Mouse (Mus musculus) hindbrain, embryonic 13.5 days (tissue): ENCODE measurements at regions not wholly inside any gene's neighbourhood (a gene's known extent, or its start where the extent isn't known, plus 50 kb on each side); places are given as distances from the start of the nearest gene placed in this dataset.
A peak's percentile ranks its signal among the peaks of the same experiment; 100 is the strongest.

Experiments
- ATAC-seq: fragments of 200-750 bp; cut with Nextera tagmentation; 2 replicates; pipeline ENCODE4 v1.8.0; 2017; ENCODE audit warnings: moderate TSS enrichment; ENCODE audit not compliant: low FRiP score
- H3K27ac ChIP-seq: fragments of 300-500 bp; sonication (generic); 2 replicates; pipeline ENCODE4 v1.5.1; 2015; ENCODE audit warnings: inconsistent platforms, mild to moderate bottlenecking, moderate library complexity
- H3K27me3 ChIP-seq: fragments of 300-500 bp; sonication (generic); 2 replicates; pipeline ENCODE4 v1.6.1; 2015; ENCODE audit warnings: mild to moderate bottlenecking, inconsistent platforms
- H3K36me3 ChIP-seq: fragments of 300-500 bp; sonication (generic); 2 replicates; pipeline ENCODE4 v1.6.1; 2015; ENCODE audit warnings: mild to moderate bottlenecking, inconsistent platforms
- H3K4me1 ChIP-seq: fragments of 300-500 bp; sonication (generic); replicated peaks from 2 replicates; pipeline ENCODE4 v1.6.1; 2015; ENCODE audit warnings: inconsistent platforms
- H3K4me2 ChIP-seq: fragments of 300-500 bp; sonication (generic); 2 replicates; pipeline ENCODE4 v1.6.1; 2015; ENCODE audit warnings: inconsistent platforms, mild to moderate bottlenecking, moderate library complexity
- H3K4me3 ChIP-seq: fragments of 300-500 bp; sonication (generic); 2 replicates; pipeline ENCODE4 v1.5.1; 2015; ENCODE audit warnings: mild to moderate bottlenecking, inconsistent platforms
- H3K9ac ChIP-seq: fragments of 300-500 bp; sonication (generic); 2 replicates; pipeline ENCODE4 v1.6.1; 2015; ENCODE audit warnings: mild to moderate bottlenecking, inconsistent platforms
- H3K9me3 ChIP-seq: fragments of 300-500 bp; sonication (generic); 2 replicates; pipeline ENCODE4 v1.6.1; 2016; ENCODE audit warnings: inconsistent platforms
- WGBS: fragments of 180-500 bp; shearing (Covaris S2); methylation state at CpG from one replicate; pipeline ENCODE4 v1.1.7; 2015; 5-methylcytosine and 5-hydroxymethylcytosine counted together

DNA sequence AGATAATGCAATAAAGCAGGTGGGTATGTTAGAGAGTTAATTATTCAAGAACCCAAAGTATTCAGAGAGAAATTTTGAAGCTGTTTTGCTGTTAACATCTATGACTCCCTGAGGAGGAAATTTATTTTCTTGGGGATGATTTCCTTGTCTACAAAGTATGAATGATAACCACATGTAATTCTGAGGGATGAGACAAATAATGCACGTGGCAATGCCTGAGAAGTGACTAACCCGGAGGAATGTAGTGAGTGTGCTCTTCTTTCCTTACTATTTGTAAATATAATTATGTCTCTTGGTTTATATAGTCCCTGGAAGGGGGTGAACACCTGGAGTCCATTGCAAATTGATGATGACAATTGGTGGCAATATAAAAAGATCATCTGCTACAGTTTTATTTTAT lies 981.1 kb downstream of the Slc22a22 start:
- ATAC-seq, result no peak
- no peaks in the 10 kb centered on the region for H3K4me1 ChIP-seq
- 88% methylated on average over 2 of the region's 2 CpGs for WGBS
- no peaks in the 10 kb centered on the region for H3K36me3 ChIP-seq
- no peak overlapping the region for H3K27ac ChIP-seq
- H3K27me3 ChIP-seq, result no peaks in the 10 kb centered on the region
- no peaks in the 10 kb centered on the region for H3K9me3 ChIP-seq
- H3K9ac ChIP-seq, result no peak overlapping the region
- no peak overlapping the region for H3K4me3 ChIP-seq
- no peak overlapping the region for H3K4me2 ChIP-seq

DNA sequence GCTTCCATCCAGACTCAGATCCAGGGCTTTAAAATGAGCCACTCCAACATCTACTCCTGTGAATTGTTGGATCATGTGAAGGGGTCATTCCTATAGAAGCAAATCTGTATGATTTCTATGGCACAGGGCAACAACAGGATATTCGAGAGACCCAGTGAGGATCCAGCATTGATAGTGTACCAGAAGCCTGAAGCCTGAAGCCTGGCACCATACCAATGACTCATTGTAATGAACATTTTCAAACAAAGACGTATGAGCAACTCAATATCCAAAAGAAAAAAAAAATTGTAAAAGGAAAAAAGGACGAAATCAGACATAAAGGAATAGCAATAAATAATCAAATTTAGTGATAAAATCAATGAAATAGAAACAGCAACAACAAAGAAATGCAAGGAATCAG lies 991.5 kb downstream of the Slc22a22 start:
- Histone ChIP-seq H3K9ac (no peak overlapping the region), H3K4me3 (no peak overlapping the region), H3K4me2 (no peak overlapping the region), H3K9me3 (no peaks in the 10 kb centered on the region), H3K27ac (no peak overlapping the region), H3K36me3 (no peaks in the 10 kb centered on the region), H3K4me1 (no peaks in the 10 kb centered on the region), H3K27me3 (no peaks in the 10 kb centered on the region)
- 87% methylated on average over 3 of the region's 3 CpGs for WGBS
- ATAC-seq, result no peak

- Histone ChIP-seq H3K4me3 (no peak overlapping the region), H3K9ac (no peak overlapping the region), H3K27me3 (no peaks in the 10 kb centered on the region), H3K4me1 (no peaks in the 10 kb centered on the region), H3K4me2 (no peak overlapping the region), H3K27ac (no peak overlapping the region), H3K36me3 (no peaks in the 10 kb centered on the region), H3K9me3 (no peaks in the 10 kb centered on the region)
- no peak for ATAC-seq
- WGBS, result 83% methylated on average over 3 of the region's 3 CpGs
These were observed 992.7 kb downstream of the Slc22a22 start for GRCm38 (mm10) chr15:56484693-56485092.

GRCm38 (mm10) chr15:56479682-56480081 lies 997.7 kb downstream of the Slc22a22 start:
- H3K27ac ChIP-seq, result no peak overlapping the region
- H3K9me3 ChIP-seq, result no peaks in the 10 kb centered on the region
- no peaks in the 10 kb centered on the region for H3K27me3 ChIP-seq
- no peak overlapping the region for H3K9ac ChIP-seq
- no peak for ATAC-seq
- H3K4me3 ChIP-seq, result no peak overlapping the region
- H3K4me1 ChIP-seq, result no peaks in the 10 kb centered on the region
- no peaks in the 10 kb centered on the region for H3K36me3 ChIP-seq
- no peak overlapping the region for H3K4me2 ChIP-seq

DNA sequence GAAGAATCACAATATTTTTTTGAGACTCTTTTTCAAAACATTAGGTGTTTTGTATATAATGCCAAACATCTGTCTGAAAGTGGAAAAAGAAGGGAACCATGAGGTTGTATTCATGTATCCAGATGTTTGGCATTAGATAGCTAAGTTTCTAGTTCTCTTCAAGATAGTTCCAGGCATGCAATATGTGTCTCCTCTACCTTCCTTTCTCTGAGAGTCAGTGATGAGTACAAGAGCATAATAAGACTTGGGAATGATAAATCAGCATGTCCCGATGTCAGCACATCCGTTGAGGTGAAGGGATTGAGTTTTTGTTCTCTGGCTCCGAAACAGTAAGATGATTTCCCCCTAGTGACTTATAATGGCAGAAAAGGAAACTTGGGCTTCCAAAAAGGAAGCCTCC lies 998.4 kb downstream of the Slc22a22 start:
- Histone ChIP-seq H3K27ac (no peak overlapping the region), H3K4me2 (no peak overlapping the region), H3K9ac (no peak overlapping the region), H3K4me3 (no peak overlapping the region), H3K36me3 (no peaks in the 10 kb centered on the region), H3K4me1 (no peaks in the 10 kb centered on the region), H3K27me3 (no peaks in the 10 kb centered on the region), H3K9me3 (no peaks in the 10 kb centered on the region)
- WGBS, result 83% methylated on average over 3 of the region's 3 CpGs
- no peak for ATAC-seq

DNA sequence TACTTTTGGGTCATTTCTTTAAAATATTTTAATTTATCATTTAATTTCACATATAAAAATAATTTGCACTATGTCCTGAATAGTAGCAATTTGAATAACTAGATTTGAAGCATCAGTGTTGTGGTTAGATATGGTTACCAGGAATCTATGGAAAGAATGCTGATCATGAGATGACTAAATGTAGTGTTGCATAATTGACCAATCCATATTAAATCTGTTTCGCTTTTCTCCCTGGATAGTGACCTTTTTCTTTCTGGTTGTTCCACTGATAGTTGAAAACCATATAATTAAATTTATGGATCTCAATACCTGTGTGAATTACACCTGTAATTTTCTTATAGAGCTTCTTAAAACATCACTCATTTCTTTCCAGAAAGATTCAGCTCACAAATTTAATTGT lies 1003.7 kb downstream of the Slc22a22 start:
- H3K36me3 ChIP-seq, result no peaks in the 10 kb centered on the region
- WGBS, result 93% methylated on average over 1 of the region's 1 CpGs
- no peak overlapping the region for H3K27ac ChIP-seq
- no peak overlapping the region for H3K4me2 ChIP-seq
- H3K4me3 ChIP-seq, result no peak overlapping the region
- H3K27me3 ChIP-seq, result no peaks in the 10 kb centered on the region
- no peak overlapping the region for H3K9ac ChIP-seq
- no peaks in the 10 kb centered on the region for H3K4me1 ChIP-seq
- no peak for ATAC-seq
- H3K9me3 ChIP-seq, result no peaks in the 10 kb centered on the region

- Histone ChIP-seq H3K4me3 (no peak overlapping the region), H3K36me3 (no peaks in the 10 kb centered on the region), H3K9ac (no peak overlapping the region), H3K9me3 (no peaks in the 10 kb centered on the region), H3K4me2 (no peak overlapping the region), H3K27me3 (no peaks in the 10 kb centered on the region), H3K27ac (no peak overlapping the region), H3K4me1 (0 out of 2 replicates have a peak, but pooled peaks cover 5% of the 10 kb centered on the region)
- ATAC-seq, result no peak
- 90% methylated on average over 4 of the region's 4 CpGs for WGBS
These were observed 1025.5 kb downstream of the Slc22a22 start for GRCm38 (mm10) chr15:56451881-56452280.

- Histone ChIP-seq H3K27me3 (no peaks in the 10 kb centered on the region), H3K4me3 (no peak overlapping the region), H3K27ac (no peak overlapping the region), H3K36me3 (no peaks in the 10 kb centered on the region), H3K9me3 (no peaks in the 10 kb centered on the region), H3K4me2 (no peak overlapping the region), H3K9ac (no peak overlapping the region), H3K4me1 (no peaks in the 10 kb centered on the region)
- peak; percentile 59 for ATAC-seq
- 54% methylated on average over 10 of the region's 10 CpGs for WGBS
These were observed 1029.3 kb downstream of the Slc22a22 start for GRCm38 (mm10) chr15:56448015-56448645.

GRCm38 (mm10) chr15:56440171-56440570 lies 1037.3 kb downstream of the Slc22a22 start:
- H3K4me2 ChIP-seq, result no peak overlapping the region
- whole genome bisulfite sequencing, result 86% methylated on average over 4 of the region's 4 CpGs
- H3K27ac ChIP-seq, result no peak overlapping the region
- H3K27me3 ChIP-seq, result no peaks in the 10 kb centered on the region
- no peaks in the 10 kb centered on the region for H3K36me3 ChIP-seq
- H3K4me3 ChIP-seq, result no peak overlapping the region
- no peaks in the 10 kb centered on the region for H3K4me1 ChIP-seq
- ATAC-seq, result no peak
- no peak overlapping the region for H3K9ac ChIP-seq
- no peaks in the 10 kb centered on the region for H3K9me3 ChIP-seq

GRCm38 (mm10) chr15:56438370-56438769 lies 1039.1 kb downstream of the Slc22a22 start:
- no peak for ATAC-seq
- Histone ChIP-seq H3K4me3 (no peak overlapping the region), H3K4me1 (no peaks in the 10 kb centered on the region), H3K9me3 (no peaks in the 10 kb centered on the region), H3K27ac (no peak overlapping the region), H3K27me3 (no peaks in the 10 kb centered on the region), H3K9ac (no peak overlapping the region), H3K4me2 (no peak overlapping the region), H3K36me3 (no peaks in the 10 kb centered on the region)
- WGBS, result 79% methylated on average over 2 of the region's 2 CpGs

DNA sequence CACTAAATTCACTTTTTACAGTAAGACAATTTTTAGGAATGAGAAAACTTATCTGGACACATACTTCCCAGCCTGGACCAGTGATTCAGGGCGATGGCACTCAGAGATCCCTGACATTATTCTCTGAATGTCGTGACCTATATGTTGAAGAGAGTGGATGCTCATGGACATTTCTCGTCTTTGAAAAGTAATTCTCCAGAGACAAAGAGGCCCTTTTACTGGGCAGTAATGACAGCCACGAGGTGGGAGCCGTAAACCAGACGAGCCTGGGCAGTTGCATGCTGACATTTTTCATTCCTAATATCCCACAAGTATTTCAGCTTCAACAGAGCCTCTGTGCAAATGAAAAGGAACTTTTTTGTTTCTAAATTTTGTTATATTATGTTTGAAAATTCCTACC lies 1041.3 kb downstream of the Slc22a22 start:
- Histone ChIP-seq H3K4me3 (no peak overlapping the region), H3K27me3 (no peaks in the 10 kb centered on the region), H3K9ac (no peak overlapping the region), H3K9me3 (no peaks in the 10 kb centered on the region), H3K4me1 (no peaks in the 10 kb centered on the region), H3K36me3 (no peaks in the 10 kb centered on the region), H3K4me2 (no peak overlapping the region), H3K27ac (no peak overlapping the region)
- WGBS, result 75% methylated on average over 6 of the region's 6 CpGs
- no peak for ATAC-seq

GRCm38 (mm10) chr15:56425986-56426385 lies 1051.4 kb downstream of the Slc22a22 start:
- Histone ChIP-seq H3K27ac (no peak overlapping the region), H3K4me2 (no peak overlapping the region), H3K4me1 (no peaks in the 10 kb centered on the region), H3K27me3 (no peaks in the 10 kb centered on the region), H3K36me3 (no peaks in the 10 kb centered on the region), H3K9me3 (no peaks in the 10 kb centered on the region), H3K4me3 (no peak overlapping the region), H3K9ac (no peak overlapping the region)
- 17% methylated on average over 4 of the region's 4 CpGs for WGBS
- no peak for ATAC-seq

DNA sequence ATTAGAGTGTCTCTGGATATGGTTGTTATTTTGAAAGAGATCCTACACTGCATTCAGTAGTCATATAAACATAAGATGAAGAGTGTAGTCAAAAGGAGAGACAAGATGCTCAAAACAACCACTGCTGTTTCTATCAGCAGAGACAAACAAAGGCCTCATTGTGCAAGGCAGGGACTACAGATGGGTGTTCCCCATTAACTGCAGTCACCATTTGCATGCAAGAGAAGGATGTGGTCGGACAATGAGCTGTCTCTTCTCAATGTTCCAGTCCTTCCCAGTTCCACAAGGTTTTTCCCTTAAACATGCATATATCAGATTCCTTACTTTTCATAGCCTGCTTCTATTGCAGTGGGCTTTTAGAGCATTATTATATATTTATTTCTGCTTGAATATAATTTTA lies 1056.7 kb downstream of the Slc22a22 start:
- Histone ChIP-seq H3K36me3 (no peaks in the 10 kb centered on the region), H3K9me3 (no peaks in the 10 kb centered on the region), H3K4me3 (no peak overlapping the region), H3K27ac (no peak overlapping the region), H3K4me1 (no peaks in the 10 kb centered on the region), H3K9ac (no peak overlapping the region), H3K4me2 (no peak overlapping the region), H3K27me3 (no peaks in the 10 kb centered on the region)
- WGBS, result 23% methylated on average over 1 of the region's 1 CpGs
- no peak for ATAC-seq
